Mouse (Mus musculus) R1 (cell line): ENCODE data around the gene Dtnb.

Experiments
- DNase-seq: peaks from one replicate; pipeline ENCODE4 v3.0.0-alpha.2; 2018; ENCODE audit warnings: low read depth, low spot score

Gene Dtnb

GRCm38 (mm10) chr12:3773643-3774042, 201.5 kb downstream of the Dtnb start:
- DNase-seq: no peak

DNA sequence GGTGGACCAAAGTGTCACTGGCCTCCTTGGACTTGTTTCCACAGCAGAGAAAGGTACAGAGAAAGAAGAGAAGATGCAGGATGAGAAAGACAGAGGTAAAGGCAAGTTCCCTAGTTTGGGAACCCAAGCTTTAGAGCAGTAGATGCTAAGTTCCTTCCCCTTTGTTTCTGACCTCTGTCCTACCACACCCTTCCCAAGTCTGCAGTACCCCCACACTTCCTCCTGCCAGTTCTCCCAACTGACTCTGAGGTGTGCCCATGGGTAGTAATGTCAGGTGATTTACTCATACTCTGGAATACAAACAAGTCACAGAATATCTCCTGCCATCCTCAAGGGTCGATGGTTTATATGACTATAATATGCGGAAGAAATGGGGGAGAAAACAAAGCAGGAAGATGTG, 203.8 kb downstream of the Dtnb start:
- DNase-seq: no peak

DNA sequence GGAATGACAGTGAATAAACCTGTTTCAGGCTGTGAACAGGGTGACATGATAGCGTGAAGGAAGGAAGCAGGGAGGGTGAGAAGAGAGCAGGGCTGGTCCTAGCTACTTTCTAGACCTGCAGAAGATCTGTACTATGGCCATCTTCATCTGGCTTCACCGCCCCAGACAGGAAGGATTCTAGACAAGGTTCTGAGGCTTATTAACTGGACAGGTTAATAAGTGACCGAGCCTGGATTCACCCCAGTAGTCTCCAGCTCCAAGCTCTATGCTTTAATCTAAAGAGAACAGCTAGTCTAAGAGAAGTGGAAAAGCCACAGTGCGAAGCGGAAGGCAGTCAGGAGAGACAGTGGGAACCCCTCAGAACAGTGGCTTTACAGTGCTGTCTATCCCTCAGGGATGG, 205.5 kb downstream of the Dtnb start:
- DNase-seq: no peak

GRCm38 (mm10) chr12:3778286-3778685, 206.1 kb downstream of the Dtnb start:
- no peak for DNase-seq

DNA sequence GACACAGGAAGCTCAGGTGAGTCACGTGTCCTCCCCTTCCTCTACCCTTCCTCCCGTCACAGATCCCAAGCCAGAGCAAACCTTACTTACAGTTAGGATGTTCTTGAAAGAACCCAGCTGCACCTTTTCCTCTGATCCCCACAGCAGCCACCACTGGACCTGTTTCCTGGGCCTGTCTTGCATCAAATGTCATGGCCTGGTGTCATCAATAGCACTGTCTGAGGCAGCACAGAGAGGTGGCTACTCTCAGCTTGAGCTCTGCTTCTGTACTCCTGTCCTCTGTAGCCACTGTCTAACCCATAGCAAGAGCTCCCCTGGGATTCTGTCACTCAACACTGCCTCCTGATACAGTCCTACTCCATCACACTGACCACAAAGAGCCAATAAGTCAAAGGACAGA, 207.5 kb downstream of the Dtnb start:
- no peak for DNase-seq

DNA sequence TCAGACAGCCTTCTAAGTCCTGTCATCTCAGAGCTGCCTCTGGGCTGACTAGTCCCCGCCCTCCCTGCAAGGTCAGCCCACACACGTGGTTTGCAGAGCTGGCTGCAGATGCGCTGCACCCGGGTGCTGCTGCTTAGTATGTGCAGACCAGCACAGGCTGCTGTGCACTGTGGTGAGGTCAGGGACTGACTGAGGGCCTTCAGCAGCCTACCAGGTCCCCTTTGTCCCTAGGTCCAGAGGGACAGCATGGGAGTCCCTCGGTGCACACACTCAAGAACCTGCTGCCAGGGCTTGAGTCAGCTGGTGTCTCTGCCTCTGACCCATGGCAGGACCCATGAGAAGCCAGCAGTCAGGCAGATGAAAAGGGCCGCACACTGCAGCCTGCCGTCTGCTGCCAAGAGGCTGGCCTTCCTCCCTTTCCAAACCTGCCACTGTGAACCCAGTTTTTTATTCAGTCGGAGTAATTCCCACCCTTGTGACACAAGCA, 208.3 kb downstream of the Dtnb start:
- DNase-seq: peak; percentile 60

GRCm38 (mm10) chr12:3780931-3781471, 208.8 kb downstream of the Dtnb start:
- peak; percentile 94 for DNase-seq

GRCm38 (mm10) chr12:3781482-3781881, 209.3 kb downstream of the Dtnb start:
- DNase-seq: peak; percentile 93

- no peak for DNase-seq
Measured at GRCm38 (mm10) chr12:3783196-3783825, 211.1 kb downstream of the Dtnb start.

DNA sequence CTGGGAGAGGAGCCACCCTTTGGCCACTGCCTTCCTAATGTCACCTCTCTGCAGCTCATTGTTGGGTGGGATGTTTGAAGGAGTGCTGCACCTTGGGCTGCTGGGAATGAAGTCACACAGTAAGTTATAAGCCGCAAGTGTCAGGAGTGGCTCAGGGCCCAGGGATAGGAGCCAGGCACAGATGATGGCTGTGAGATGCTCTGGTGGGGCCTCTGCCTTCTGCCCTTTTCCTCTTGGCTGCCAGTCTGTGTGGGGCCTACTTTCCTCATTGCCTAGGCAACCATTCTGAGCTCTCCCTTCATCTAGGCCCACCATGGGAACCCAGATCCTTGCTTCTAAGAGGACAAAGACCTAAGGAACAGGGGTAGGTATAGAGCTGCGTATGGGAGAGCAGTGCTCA, 212.1 kb downstream of the Dtnb start:
- no peak for DNase-seq

GRCm38 (mm10) chr12:3784729-3785128, 212.5 kb downstream of the Dtnb start:
- DNase-seq: no peak

GRCm38 (mm10) chr12:3787041-3787440, 214.9 kb downstream of the Dtnb start:
- DNase-seq: no peak

DNA sequence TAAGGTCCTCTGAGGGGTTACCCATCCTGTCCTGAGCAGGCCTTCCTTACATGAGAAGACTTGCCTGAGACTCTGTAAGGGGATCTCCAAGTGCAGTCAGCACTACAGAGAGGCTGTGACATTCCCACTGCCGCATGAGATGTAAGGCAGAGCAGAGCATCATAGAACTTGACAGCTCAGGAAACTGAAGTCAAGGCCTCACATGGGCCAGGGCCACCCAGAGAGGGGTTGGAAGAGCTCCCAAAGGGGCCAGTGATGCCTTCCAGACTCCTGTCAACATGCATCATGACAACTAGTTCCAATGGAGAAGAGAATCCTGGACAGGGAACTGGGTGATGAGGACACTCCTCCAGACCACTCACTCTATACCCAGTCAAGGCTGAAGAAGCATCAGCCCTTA, 215.4 kb downstream of the Dtnb start:
- no peak for DNase-seq

GRCm38 (mm10) chr12:3788421-3789051, 216.4 kb downstream of the Dtnb start:
- DNase-seq: no peak

DNA sequence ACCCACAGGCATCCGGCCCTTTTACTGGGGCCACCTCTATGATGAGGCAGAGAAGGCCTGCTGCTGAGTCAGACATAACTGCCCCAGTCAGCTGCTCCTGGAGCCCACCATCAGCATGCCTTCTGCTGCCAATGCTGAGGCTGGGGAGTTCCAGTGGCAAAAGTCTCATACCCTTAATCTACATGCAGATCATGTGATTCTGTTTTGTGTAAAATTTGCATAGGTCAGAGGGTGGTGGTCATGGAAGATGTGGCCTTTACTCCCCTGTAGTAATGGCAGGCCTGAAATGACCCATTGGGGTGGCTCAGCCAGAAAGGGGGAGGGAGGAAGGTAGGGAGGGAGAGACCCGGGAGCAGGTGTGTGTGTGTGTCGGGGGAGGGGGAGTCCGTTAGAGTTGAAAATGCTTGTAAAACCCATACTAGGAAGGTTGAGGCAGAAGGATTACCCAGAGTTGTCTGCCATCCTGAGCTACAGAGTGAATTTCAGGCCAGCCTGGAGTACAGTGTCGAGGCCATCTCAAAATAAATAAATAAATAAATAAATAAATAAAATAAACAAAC, 217.5 kb downstream of the Dtnb start:
- DNase-seq: no peak

- DNase-seq: no peak
Measured at GRCm38 (mm10) chr12:3791257-3791656, 219.1 kb downstream of the Dtnb start.

DNA sequence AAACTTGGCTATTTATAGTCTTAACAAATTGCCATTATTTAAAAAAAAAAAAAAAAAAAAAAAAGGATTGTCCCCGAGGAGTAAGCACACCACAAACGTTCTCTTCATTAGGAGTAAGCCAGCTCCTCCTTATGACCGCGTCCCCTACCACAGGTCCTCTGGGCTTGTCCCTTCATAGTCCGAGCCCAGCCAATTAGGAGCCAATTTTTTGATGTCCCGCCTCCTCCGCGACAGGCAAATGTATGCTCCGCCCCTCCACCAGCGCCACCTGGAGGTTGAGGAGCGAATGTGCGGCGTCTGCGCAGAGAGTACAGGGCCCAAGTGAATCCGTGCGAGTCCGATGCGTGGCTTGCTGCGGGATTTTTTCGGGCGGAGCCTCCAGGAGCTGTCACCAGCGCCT, 219.6 kb downstream of the Dtnb start:
- peak; percentile 96 for DNase-seq

GRCm38 (mm10) chr12:3792248-3792647, 220.1 kb downstream of the Dtnb start:
- peak; percentile 42 for DNase-seq

- DNase-seq: peak; percentile 49
Measured at GRCm38 (mm10) chr12:3795569-3795968, 223.4 kb downstream of the Dtnb start.

- DNase-seq: no peak
Measured at GRCm38 (mm10) chr12:3799551-3799950, 227.4 kb downstream of the Dtnb start.

GRCm38 (mm10) chr12:3805852-3806251, 233.7 kb downstream of the Dtnb start, which contains the start of gene Dnmt3a:
Dnmt3a (plus strand) TSS chr12:3806007.
- no peak for DNase-seq

DNA sequence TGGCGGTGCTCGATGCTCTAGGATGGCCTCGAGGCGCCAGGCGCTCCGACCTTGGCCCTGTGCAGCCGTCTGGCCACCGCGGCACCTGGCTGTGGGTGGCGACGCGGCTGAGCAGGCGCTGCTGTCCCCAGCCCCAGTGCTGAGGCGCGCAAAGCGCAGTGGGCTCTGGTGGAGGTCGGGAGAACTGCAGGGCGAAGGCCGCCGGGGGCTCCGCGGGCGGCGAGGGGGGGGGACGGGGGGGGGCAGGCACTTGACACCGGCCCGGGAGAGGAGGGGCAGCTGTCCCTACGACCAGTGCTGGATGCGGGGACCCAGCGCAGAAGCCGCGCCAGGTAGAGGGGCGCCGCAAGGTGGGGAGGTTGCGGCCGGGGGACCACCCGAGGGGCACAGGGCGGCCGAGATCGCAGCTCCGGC, 234.1 kb downstream of the Dtnb start:
- DNase-seq: peak; percentile 69
